Mouse (Mus musculus) stomach, postnatal 0 days (tissue): ENCODE measurements at regions not wholly inside any gene's neighbourhood (a gene's known extent, or its start where the extent isn't known, plus 50 kb on each side); places are given as distances from the start of the nearest gene placed in this dataset.

Source experiments
- CTCF ChIP-seq: IDR thresholded peaks from 2 replicates; pipeline ENCODE4 v1.5.1; 2016; ENCODE audit warnings: antibody characterized with exemption, low read depth, mild to moderate bottlenecking, moderate library complexity
- EP300 ChIP-seq: optimal IDR thresholded peaks from 2 replicates; pipeline ENCODE3; 2016; ENCODE audit warnings: antibody characterized with exemption

DNA sequence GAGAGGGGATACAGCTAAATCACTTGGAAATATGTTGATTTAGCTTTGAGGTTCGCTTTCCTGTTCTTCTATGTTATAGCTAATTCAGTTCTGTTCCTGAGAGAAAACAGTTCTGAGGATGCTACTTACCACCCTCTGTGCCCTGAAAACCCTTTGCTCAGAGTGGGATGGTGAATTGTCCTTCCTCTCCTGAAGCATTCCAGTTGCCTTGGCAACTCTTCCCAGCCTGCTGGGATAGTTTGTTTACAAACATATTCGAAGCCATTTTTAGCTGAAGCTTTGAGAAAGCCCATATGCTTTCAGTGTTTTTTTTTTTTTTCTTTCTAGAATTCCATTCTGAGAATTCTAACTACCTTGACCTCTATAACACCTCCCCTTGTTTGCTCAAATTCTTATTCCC is 530.1 kb upstream of the Marcks start:
- TF ChIP-seq CTCF (no peak), EP300 (no peak)
